Mouse (Mus musculus) regulatory T cell (primary cell): ENCODE data around the gene Gm3127.
"Not testable (repeated sequence)": the region's sequence is repeated elsewhere in the genome, so short reads cannot be mapped to it uniquely, and the experiment has no call there.

ENCODE experiments used
- in situ Hi-C: fragments of 300-600 bp; cut with MboI, MseI; formaldehyde crosslinking; loops from one replicate; pipeline ENCODE4 v1.15.1; 2025; ENCODE audit warnings: high pct_unique_total_duplicates

Gene Gm3127

GRCm38 (mm10) chr14:4164730-4165129, at the start of gene Gm3127:
TSS of gene Gm3127 (plus strand) at chr14:4165030.
- in situ Hi-C loops = not testable (repeated sequence)

GRCm38 (mm10) chr14:4141646-4142045, 23.2 kb upstream of the Gm3127 start:
- in situ Hi-C loops = loop anchor here (10.0 kb wide), 1 partner anchor 223 kb away; no protein-coding TSS in a partner anchor

GRCm38 (mm10) chr14:4182030-4182429, 17.2 kb downstream of the Gm3127 start:
- in situ Hi-C loops = not testable (repeated sequence)

DNA sequence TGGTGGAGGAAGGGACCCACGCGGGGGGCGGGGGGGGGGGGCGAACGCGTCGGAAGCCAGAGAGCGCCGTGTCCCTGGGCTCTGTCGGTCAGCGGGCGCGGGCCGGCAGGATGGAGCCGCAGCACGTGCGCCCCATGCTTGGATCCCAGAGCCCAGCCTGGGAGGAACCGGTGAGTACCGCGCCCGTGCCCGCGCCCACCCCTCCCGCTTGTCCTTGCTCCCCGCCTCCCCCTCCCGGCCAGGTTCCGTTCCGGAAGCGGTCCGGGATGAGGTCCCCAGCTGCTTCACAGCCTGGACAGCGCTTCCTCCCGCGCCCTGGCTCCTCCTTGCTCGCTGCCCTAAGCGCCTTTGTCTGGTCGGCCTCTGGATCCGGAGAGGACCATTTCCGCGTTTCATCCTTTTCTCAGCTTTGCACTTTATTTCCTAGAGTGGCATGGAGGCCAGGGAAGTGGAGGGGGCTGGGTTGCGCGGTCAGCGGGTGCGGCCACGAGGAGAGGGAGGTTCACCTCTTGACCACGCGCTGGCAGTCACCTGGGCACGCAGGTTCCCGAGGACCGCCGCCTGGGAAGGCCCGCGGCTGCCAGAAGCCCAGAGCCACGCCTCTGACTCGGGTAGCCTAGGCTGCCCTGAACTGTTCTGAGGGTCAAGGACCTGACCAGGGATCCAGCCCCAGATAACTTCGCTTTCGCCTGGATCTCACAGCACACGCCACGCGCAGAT, 17.8 kb downstream of the Gm3127 start, which contains the start of gene Gm2974:
TSS of gene Gm2974 (plus strand) at position 86 of the 720 bp plus-strand sequence.
- in situ Hi-C loops = not testable (repeated sequence)

- in situ Hi-C loops = not testable (repeated sequence)
These were observed 18.5 kb downstream of the Gm3127 start for GRCm38 (mm10) chr14:4183375-4183774.
